Comparison of ENCODE assay signal across 12 mouse cellular contexts in genomic region chr11:52368176-52368985, GRCm38 (mm10). TPM values are rescaled to one million over a fixed set of nuclear protein-coding genes. Genes with fewer than 3 reads are reported as not detected.
DNase-seq lines count a peak whose midpoint lies in the region; ATAC-seq and TF ChIP-seq lines count a peak whose summit lies in the region.
"Had no signal": no experiment of that assay in that cellular context is flagged by ENCODE, and none has a peak within 500 bp of the region (broad histone marks: within the 10 kb centered on the region; RNA-seq: fewer than 3 reads in every experiment).

No protein-coding gene starts in this region.

- no peak overlapping the region for H3K4me3 ChIP-seq in left cerebral cortex, adult 2 months
- H3K4me3 ChIP-seq: erythroblast, embryonic 14.5 days; liver, embryonic 15.5 days; midbrain, embryonic 10.5 days had no signal

- peak overlapping the region; percentile 53 for H3K27ac ChIP-seq in left cerebral cortex, adult 2 months
- H3K27ac ChIP-seq: liver, embryonic 15.5 days; midbrain, embryonic 10.5 days had no signal

- no peak for TF ChIP-seq CTCF in left cerebral cortex, adult 2 months (IDR thresholded peaks at IDR 0.05)

- DNase-seq in CD4-positive, CD25-positive, alpha-beta regulatory T cell, adult 2 months (ENCODE audit: low read depth, low spot score) = peak; percentile 22
- DNase-seq in left cerebral cortex, adult 2 months (ENCODE audit: extremely low spot score in 1 of 2, low spot score in 2 of 2) = no peak
- DNase-seq in left cerebral cortex, postnatal 4 days = no peak
- peak; percentile 20 for DNase-seq in brain, adult 2 months (ENCODE audit: low read depth, low spot score)
- DNase-seq in splenic B cell, adult 2 months (ENCODE audit: low read depth, low spot score) = peak; percentile 25
- no peak for DNase-seq in right cerebral cortex, postnatal 10 days (ENCODE audit: low spot score in 2 of 2)
- no peak for DNase-seq in layer of hippocampus, postnatal 25 days (ENCODE audit: extremely low spot score in 1 of 2, low spot score in 1 of 2)
- DNase-seq: spleen, adult 18-20 months had no signal

- no peak for ATAC-seq in CD4-positive, CD25-positive, alpha-beta regulatory T cell, adult 4 months

- H3K36me3 ChIP-seq in splenic B cell, adult 2 months (ENCODE audit: control insufficient read depth, insufficient read depth, low read length, poor library complexity, severe bottlenecking) = no peaks in the 10 kb centered on the region

- intact Hi-C loops in left cerebral cortex, adult 2 months (cut with DNase I) = no loop called here
- intact Hi-C loops in left cerebral cortex, postnatal 4 days (cut with DNase I) = no loop called here

- H3K27me3 ChIP-seq in splenic B cell, adult 2 months (ENCODE audit: control insufficient read depth, insufficient read depth, low read length, poor library complexity, severe bottlenecking) = no peaks in the 10 kb centered on the region
- H3K27me3 ChIP-seq: liver, embryonic 15.5 days had no signal

RNA-seq across cellular contexts. Expression of gene Vdac1, which starts 7.7 kb away (rescaled TPM):
- 100 to 1,000 TPM in 1 of 2 experiments, 10 to 100 TPM in 1; 67.5 to 104 TPM for polyA plus RNA-seq in CD4-positive, CD25-positive, alpha-beta regulatory T cell, adult 4 months (2017; shearing (Covaris generic))
- total RNA-seq in left cerebral cortex, adult 2 months (2021) = 100 to 1,000 TPM; 518 to 557 TPM
- total RNA-seq in left cerebral cortex, postnatal 4 days (2021) = 100 to 1,000 TPM; 438 to 456 TPM
- 100 to 1,000 TPM; 529 to 579 TPM for total RNA-seq in layer of hippocampus, postnatal 25 days (2021)

RNA-seq across cellular contexts. Expression of gene 9530068E07Rik, which starts 27.8 kb away (rescaled TPM):
- 10 to 100 TPM; 43.7 to 50.8 TPM for polyA plus RNA-seq in CD4-positive, CD25-positive, alpha-beta regulatory T cell, adult 4 months (2017; shearing (Covaris generic))
- total RNA-seq in left cerebral cortex, adult 2 months (2021) = 10 to 100 TPM; 59.2 to 64.2 TPM
- total RNA-seq in left cerebral cortex, postnatal 4 days (2021) = 10 to 100 TPM; 69.0 to 69.2 TPM
- total RNA-seq in layer of hippocampus, postnatal 25 days (2021) = 10 to 100 TPM; 71.3 to 78.1 TPM

Comparison
In these comparisons a context has a peak if more than half of its experiments do, and no peak if none do; other contexts are left out.
1. DNase-seq: peak in CD4-positive, CD25-positive, alpha-beta regulatory T cell, adult 2 months (single experiment), brain, adult 2 months (single experiment) and splenic B cell, adult 2 months (single experiment); none in left cerebral cortex, adult 2 months (0 of 2), left cerebral cortex, postnatal 4 days (single experiment), right cerebral cortex, postnatal 10 days (0 of 2) and layer of hippocampus, postnatal 25 days (0 of 2).